Mouse (Mus musculus) MEL (cell line): Measurements from ENCODE around the gene Dnaaf5. TPM values are rescaled to one million over a fixed set of nuclear protein-coding genes. Genes with fewer than 3 reads are reported as not detected.

ENCODE experiments used
- DNase-seq: peaks from one replicate; pipeline ENCODE4 v3.0.0; 2011; ENCODE audit warnings: low read depth, low spot score
- H3K27ac ChIP-seq: 2 replicates; pipeline ENCODE4 v1.5.1; 2012; ENCODE audit warnings: low read depth, mild to moderate bottlenecking, control low read depth, low read length, moderate library complexity; ENCODE audit not compliant: control insufficient read depth
- H3K27me3 ChIP-seq, 2 experiments: fragments of 150-350 bp in 1 of 2; sonication (generic) in 1 of 2; 2 replicates each; pipeline ENCODE4 v1.6.1; 2012; ENCODE audit warnings: low read length in 2 of 2, mild to moderate bottlenecking in 2 of 2, improper control_type of control experiment in 1 of 2, moderate library complexity in 1 of 2; ENCODE audit not compliant: insufficient read depth in 2 of 2, control insufficient read depth in 1 of 2
- H3K36me3 ChIP-seq, 2 experiments: 2 replicates each; pipeline ENCODE4 v1.6.1; 2012 to 2014; ENCODE audit warnings: low read length in 2 of 2, improper control_type of control experiment in 1 of 2, inconsistent platforms in 1 of 2, mild to moderate bottlenecking in 1 of 2; ENCODE audit not compliant: insufficient read depth in 2 of 2, control insufficient read depth in 1 of 2
- H3K4me1 ChIP-seq, 2 experiments: fragments of 150-350 bp in 1 of 2; sonication (generic) in 1 of 2; 2 replicates each; pipeline ENCODE4 v1.6.1; 2012; ENCODE audit warnings: low read length in 2 of 2, improper control_type of control experiment in 1 of 2, mild to moderate bottlenecking in 1 of 2; ENCODE audit not compliant: insufficient read depth in 2 of 2, control insufficient read depth in 1 of 2
- H3K4me3 ChIP-seq, 2 experiments: fragments of 150-350 bp in 1 of 2; sonication (generic) in 1 of 2; 2 replicates each; pipeline ENCODE4 v1.5.1; 2012; ENCODE audit warnings: low read depth in 2 of 2, low read length in 2 of 2, mild to moderate bottlenecking in 2 of 2, moderate library complexity in 2 of 2, control low read depth in 1 of 2, improper control_type of control experiment in 1 of 2; ENCODE audit not compliant: control insufficient read depth in 1 of 2, insufficient read depth in 1 of 2
- H3K79me2 ChIP-seq: 2 replicates; pipeline ENCODE4 v1.6.1; 2012; ENCODE audit warnings: mild to moderate bottlenecking, low read length, moderate library complexity; ENCODE audit not compliant: control insufficient read depth, poor library complexity, insufficient read depth
- H3K9ac ChIP-seq: 2 replicates; pipeline ENCODE4 v1.6.1; 2012; ENCODE audit warnings: low read depth, mild to moderate bottlenecking, control low read depth, low read length, moderate library complexity; ENCODE audit not compliant: control insufficient read depth, poor library complexity, severe bottlenecking
- H3K9me3 ChIP-seq: fragments of 150-350 bp; sonication (generic); replicated peaks from 2 replicates; pipeline ENCODE4 v1.6.1; 2012; ENCODE audit warnings: mild to moderate bottlenecking, low read length, improper control_type of control experiment, moderate library complexity; ENCODE audit not compliant: insufficient read depth
- CHD1 ChIP-seq: IDR thresholded peaks from 2 replicates; pipeline ENCODE4 v1.6.1; 2012; ENCODE audit warnings: low read depth, mild to moderate bottlenecking, inconsistent platforms, low read length, improper control_type of control experiment
- CHD2 ChIP-seq: IDR thresholded peaks from 2 replicates; pipeline ENCODE4 v1.6.1; 2011; ENCODE audit warnings: low read length, improper control_type of control experiment
- EP300 ChIP-seq, 2 experiments: IDR thresholded peaks; 2 replicates each; pipeline ENCODE4 v1.6.1; 2011; ENCODE audit warnings: improper control_type of control experiment in 2 of 2, low read length in 2 of 2, low read depth in 1 of 2, mild to moderate bottlenecking in 1 of 2
- GABPA ChIP-seq: IDR thresholded peaks from 2 replicates; pipeline ENCODE4 v1.6.1; 2012; ENCODE audit warnings: low read depth, mild to moderate bottlenecking, inconsistent platforms, low read length, improper control_type of control experiment, moderate library complexity
- JUND ChIP-seq: IDR thresholded peaks from 2 replicates; pipeline ENCODE4 v1.6.1; 2011; ENCODE audit warnings: low read depth, mild to moderate bottlenecking, improper control_type of control experiment, low read length
- MAFK ChIP-seq: IDR thresholded peaks from 2 replicates; pipeline ENCODE4 v1.6.1; 2011; ENCODE audit warnings: low read depth, mild to moderate bottlenecking, low read length, improper control_type of control experiment, borderline replicate concordance
- MAX ChIP-seq: IDR thresholded peaks from 2 replicates; pipeline ENCODE4 v1.6.1; 2011; ENCODE audit warnings: low read length, improper control_type of control experiment
- MXI1 ChIP-seq: IDR thresholded peaks from 2 replicates; pipeline ENCODE4 v1.6.1; 2011; ENCODE audit warnings: mild to moderate bottlenecking, low read depth, low read length, improper control_type of control experiment
- MYC ChIP-seq: IDR thresholded peaks from 2 replicates; pipeline ENCODE4 v1.6.1; 2011; ENCODE audit warnings: low read depth, mild to moderate bottlenecking, low read length, improper control_type of control experiment, moderate library complexity
- NELFE ChIP-seq: IDR thresholded peaks from 2 replicates; pipeline ENCODE4 v1.6.1; 2011; ENCODE audit warnings: low read depth, low read length, improper control_type of control experiment
- SIN3A ChIP-seq: IDR thresholded peaks from 2 replicates; pipeline ENCODE4 v1.6.1; 2012; ENCODE audit warnings: low read length, improper control_type of control experiment, inconsistent platforms
- TCF12 ChIP-seq: IDR thresholded peaks from 2 replicates; pipeline ENCODE4 v1.6.1; 2014; ENCODE audit warnings: low read depth, mild to moderate bottlenecking, inconsistent platforms, low read length, improper control_type of control experiment, moderate library complexity
- UBTF ChIP-seq: IDR thresholded peaks from 2 replicates; pipeline ENCODE4 v1.6.1; 2012; ENCODE audit warnings: low read depth, mild to moderate bottlenecking, inconsistent platforms, low read length, improper control_type of control experiment, moderate library complexity, borderline replicate concordance; ENCODE audit not compliant: insufficient read depth
- USF1 ChIP-seq: IDR thresholded peaks from 2 replicates; pipeline ENCODE4 v1.6.1; 2014; ENCODE audit warnings: low read depth, mild to moderate bottlenecking, inconsistent platforms, low read length, improper control_type of control experiment, moderate library complexity
- ZKSCAN1 ChIP-seq: IDR thresholded peaks from 2 replicates; pipeline ENCODE4 v1.6.1; 2012; ENCODE audit warnings: low read depth, mild to moderate bottlenecking, inconsistent platforms, low read length, improper control_type of control experiment, moderate library complexity
- polyA plus RNA-seq, 2 experiments: library from polyadenylated mRNA; stranded (reverse) in 1 of 2; unstranded in 1 of 2; fragments of >175 nt in 1 of 2; fragments of >200 nt in 1 of 2; gene quantifications; 2 replicates each; pipeline versions ENCODE4 v1.2.1 to v1.2.4; 2012; ENCODE audit warnings: low replicate concordance in 2 of 2, low read depth in 1 of 2; ENCODE audit not compliant: insufficient read length in 2 of 2, insufficient read depth in 1 of 2, missing spikeins in 1 of 2
- total RNA-seq: library from RNA; depleted of rRNA; stranded (reverse); fragments of 300-350 nt; gene quantifications from 2 replicates; pipeline ENCODE4 v1.2.3, GENCODE M21; 2012

The Dnaaf5 gene
- total and polyA plus RNA-seq, 3 experiments: 20.1 to 35.4 TPM; not detected in 1

DNA sequence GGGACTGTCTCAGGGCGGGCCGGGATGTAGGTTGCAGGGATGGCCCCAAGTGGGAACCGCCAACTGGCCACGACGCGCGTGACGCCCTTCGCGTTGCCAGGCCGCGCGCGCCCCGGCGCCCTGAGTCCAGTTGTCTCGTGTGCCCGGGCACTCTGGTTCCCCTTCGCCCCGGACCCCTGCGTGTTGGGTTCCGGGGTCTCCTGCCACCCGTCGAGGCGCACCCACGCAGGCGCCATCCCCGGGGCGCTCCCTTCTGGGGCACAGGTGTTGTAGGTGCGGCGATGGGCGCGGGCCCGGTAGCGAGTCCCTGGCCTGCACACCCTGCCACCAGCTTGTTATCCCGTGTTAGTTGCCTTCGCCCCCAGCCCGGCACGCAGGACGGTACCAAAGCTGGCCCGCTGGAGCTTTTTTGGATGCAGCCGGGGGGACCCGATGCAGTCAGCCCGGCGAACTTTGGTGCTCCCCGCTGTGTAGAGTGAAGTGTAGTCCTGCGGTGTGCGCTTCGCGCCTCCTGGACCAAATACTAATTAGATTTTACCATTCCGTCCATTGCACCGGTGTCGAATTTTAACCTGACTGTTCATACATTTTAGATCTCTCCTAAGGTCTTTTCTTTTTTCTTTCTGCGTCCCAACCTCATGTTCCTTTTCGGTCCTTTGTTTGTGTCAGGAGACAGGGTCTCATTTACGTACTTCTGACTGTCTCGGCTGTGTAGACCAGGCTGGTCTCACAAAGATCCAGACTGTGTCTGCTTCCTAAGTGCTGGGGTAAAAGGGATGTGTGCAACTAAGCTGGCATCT is 50.9 kb downstream of the Dnaaf5 start:
- Histone ChIP-seq H3K9ac (peak overlapping the region; percentile 95), H3K4me3 (peak overlapping the region; percentile 79 to 91), H3K9me3 (no peaks in the 10 kb centered on the region), H3K27me3 (no peaks in the 10 kb centered on the region), H3K4me1 (peaks cover 14 to 38% of the 10 kb centered on the region in 2 experiments), H3K79me2 (peaks cover 54% of the 10 kb centered on the region), H3K36me3 (peaks cover 2 to 41% of the 10 kb centered on the region in 2 experiments; a peak in 3 of 4 replicates), H3K27ac (peak overlapping the region; percentile 70)
- TF ChIP-seq NELFE (no peak; the same call in 1 of the 2 replicates), SIN3A (0 out of 2 replicates have a peak, but pooled peaks have one; percentile 9), MAX (0 out of 2 replicates have a peak, but pooled peaks have one; percentile 27), MXI1 (peak; percentile 62; the same call in 1 of the 2 replicates), CHD1 (0 out of 2 replicates have a peak, but pooled peaks have one; percentile 76)
- DNase-seq: no peak

DNA sequence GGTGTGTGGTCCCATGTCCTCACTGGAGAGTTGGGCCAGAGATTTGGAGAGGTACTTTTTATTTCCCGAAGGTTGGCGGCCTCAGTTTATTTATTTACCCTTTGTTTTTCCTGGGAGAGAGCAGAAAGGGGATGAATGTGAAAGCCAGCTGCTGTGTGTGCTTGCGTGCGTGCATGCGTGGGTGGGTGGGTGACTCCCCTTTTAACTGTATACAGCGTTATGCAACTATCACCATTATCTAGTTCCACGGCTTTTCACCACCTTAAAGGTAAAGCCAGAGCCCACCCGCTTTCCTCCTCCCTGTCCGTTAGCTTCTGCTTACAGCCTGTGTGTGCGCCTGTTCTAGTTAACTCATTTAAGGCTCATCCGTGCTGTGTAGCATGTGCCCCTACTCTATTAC is 52.1 kb downstream of the Dnaaf5 start:
- peaks cover 4 to 40% of the 10 kb centered on the region in 2 experiments; a peak in 3 of 4 replicates for H3K36me3 ChIP-seq
- peak; percentile 62 for DNase-seq
- TF ChIP-seq CHD2: no peak
- peak; percentile 24; the same call in 1 of the 2 replicates for TF ChIP-seq MAX
- TF ChIP-seq EP300 (IDR thresholded peaks at IDR 0.05; ENCODE audit: low read depth in 1 of 2, low read length in 2 of 2): peak in 1 of 2 experiments; percentile 33; a peak in 1 of 4 replicates
- 0 out of 2 replicates have a peak, but pooled peaks have one; percentile 72 for TF ChIP-seq CHD1
- peak; percentile 65 for TF ChIP-seq SIN3A
- peak; percentile 70 for TF ChIP-seq MXI1
- no peak for TF ChIP-seq TCF12
- H3K9ac ChIP-seq: peak overlapping the region; percentile 95
- H3K27ac ChIP-seq: peak overlapping the region; percentile 70
- peaks cover 66% of the 10 kb centered on the region for H3K79me2 ChIP-seq
- H3K27me3 ChIP-seq: no peaks in the 10 kb centered on the region
- H3K4me1 ChIP-seq: peaks cover 14 to 32% of the 10 kb centered on the region in 2 experiments
- H3K4me3 ChIP-seq: peak overlapping the region; percentile 79 to 91
- H3K9me3 ChIP-seq: no peaks in the 10 kb centered on the region

DNA sequence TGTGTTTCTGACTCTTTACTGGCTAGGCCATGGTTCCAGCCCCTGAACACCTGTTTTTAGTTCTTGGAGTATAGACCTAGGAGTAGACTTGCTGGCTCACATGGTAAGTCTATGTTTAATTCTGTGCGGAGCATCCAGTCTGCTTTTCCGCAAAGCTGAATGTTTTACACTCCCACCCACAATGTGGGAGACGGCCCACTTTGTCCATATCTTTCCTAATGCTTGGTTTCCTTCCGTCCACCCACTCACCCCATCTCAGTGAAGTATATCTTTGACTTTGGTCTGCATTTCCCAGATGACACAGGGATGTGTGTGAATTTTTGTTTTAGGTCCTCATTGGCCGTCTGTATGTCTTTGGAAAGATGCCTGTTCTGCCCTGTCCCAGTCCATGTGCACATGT is 53.3 kb downstream of the Dnaaf5 start:
- no peak for DNase-seq
- Histone ChIP-seq H3K4me3 (no peak overlapping the region), H3K36me3 (peaks cover 6 to 33% of the 10 kb centered on the region in 2 experiments), H3K9me3 (no peaks in the 10 kb centered on the region), H3K27me3 (no peaks in the 10 kb centered on the region), H3K79me2 (peaks cover 78% of the 10 kb centered on the region), H3K4me1 (peaks cover 13 to 23% of the 10 kb centered on the region in 2 experiments), H3K27ac (no peak overlapping the region), H3K9ac (peak overlapping the region; percentile 11)
- TF ChIP-seq MAFK: no peak
- TF ChIP-seq GABPA: no peak
- no peak for TF ChIP-seq JUND
- no peak for TF ChIP-seq UBTF
- no peak for TF ChIP-seq ZKSCAN1
- TF ChIP-seq USF1: no peak
- no peak for TF ChIP-seq MYC
